Mouse (Mus musculus): Measurements from ENCODE around the gene Cds2.
"Not testable (repeated sequence)": the region's sequence is repeated elsewhere in the genome, so short reads cannot be mapped to it uniquely, and the experiment has no call there.

The Cds2 gene

DNA sequence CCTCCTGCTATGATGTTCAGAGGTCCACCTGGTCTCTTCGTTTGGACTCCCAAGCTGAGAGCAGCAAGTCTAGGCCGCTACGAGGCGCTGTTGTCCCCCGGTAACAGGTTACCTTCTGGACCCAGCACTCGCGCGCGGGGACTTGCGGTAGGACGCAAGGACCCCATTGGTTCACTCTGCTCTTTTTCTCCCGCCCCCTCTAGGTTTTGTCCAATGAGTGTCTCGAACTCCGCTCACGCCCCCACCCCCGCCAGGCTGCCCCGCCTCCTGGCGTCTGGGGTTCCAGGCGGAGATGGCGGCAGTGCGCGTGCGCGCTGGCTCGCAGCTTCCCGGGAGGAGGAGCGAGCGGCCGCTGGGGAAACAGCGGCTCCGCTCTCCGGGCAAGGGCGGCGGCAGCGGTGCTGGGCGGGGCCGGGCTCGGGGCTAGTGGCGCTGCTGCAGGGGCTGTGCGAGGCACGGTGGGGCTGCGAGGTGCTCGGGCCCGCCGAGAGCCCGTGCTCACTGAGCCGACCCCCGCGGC lies at the start of gene Cds2:
Gene Cds2, plus strand, starts transcription at position 270 of the 520 bp plus-strand sequence.
- peak; percentile 96 for ATAC-seq (ENCODE audit: low TSS enrichment)

DNA sequence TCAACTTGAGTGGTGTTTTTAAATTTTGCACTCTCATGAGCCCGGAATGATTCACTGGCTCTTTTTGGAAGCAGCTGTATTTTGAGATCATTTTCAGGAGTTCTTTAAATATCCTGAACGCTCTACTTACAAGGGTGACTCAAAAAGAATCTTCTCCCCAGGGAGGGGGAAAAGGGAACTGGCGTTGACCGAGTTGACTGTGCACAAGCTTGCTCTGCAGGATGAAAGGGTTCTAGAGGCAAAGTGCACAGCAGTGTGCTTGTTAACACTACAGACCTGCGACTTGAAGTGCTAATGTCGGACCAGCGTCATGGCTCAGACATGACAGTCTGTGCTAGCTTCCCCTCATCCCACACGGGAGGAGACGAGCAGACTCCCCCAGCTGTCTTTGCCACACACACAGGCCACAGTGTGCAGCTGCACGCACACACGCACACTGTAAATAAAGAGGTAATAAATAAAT lies 41.3 kb upstream of the Cds2 start:
- ATAC-seq (ENCODE audit: low TSS enrichment), result peak; percentile 89

GRCm38 (mm10) chr2:132224359-132224758 lies 38.6 kb upstream of the Cds2 start:
- 0 out of 2 replicates have a peak, but pooled peaks have one; percentile 29 for ATAC-seq (ENCODE audit: low TSS enrichment)

GRCm38 (mm10) chr2:132232413-132232945 lies 30.5 kb upstream of the Cds2 start:
- ATAC-seq (ENCODE audit: low TSS enrichment), result no peak

DNA sequence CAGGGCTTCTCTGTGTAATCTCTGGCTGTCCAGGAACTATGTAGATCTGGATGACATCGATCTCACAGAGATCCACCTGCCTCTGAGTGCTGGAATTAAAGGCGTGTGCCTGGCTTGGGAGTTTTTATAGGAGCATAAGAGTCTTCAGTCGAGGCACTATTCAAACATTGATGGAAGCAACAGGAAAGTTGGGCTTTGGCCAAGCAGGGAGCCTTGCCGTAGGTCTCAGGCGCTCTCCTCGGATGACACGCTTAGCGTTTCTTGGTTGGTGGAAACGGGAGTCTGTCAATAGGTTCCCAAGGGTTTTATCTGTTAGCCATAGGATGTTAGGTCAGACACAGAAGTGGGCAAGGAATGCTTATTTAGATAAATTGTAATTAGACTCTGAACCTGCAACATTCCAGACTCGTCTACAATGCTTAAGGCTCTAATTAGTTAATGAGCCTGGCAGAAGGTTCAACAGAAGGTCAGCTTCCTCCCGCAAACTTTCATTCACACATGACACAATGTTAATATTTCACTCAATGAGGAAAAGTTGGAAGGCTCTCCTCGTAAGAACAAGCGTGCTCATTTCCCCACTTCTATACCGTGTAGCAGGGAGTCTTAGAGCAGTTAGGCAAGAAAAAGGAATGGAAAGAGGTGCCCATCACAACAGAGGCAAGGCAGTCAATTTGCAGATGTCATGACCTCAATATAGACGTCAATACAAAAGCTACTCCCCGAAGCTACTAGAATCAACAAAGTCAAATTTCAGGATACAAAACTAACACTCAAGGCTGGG lies 28.8 kb upstream of the Cds2 start:
- no peak for ATAC-seq (ENCODE audit: low TSS enrichment)

DNA sequence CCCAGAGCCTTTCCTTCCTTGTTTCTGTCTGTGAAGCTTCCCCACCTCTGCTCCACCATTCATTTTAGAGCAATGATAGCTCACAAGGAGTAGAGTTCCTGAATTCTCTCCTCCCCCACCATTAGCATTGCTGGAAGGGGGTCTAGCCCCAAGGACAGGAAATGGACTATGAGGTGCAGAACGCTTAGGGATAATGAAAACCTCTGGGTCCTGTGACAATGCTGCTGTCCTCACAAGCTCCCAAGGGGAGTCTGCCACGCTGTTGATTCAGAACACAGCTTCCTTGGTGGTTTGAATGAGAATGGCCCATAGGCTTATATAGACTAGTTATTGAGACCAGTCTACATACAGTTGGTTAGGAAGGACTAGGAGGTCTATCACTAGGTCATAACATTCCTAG lies 27.7 kb upstream of the Cds2 start:
- no peak for ATAC-seq (ENCODE audit: low TSS enrichment)

GRCm38 (mm10) chr2:132235975-132236374 lies 27.0 kb upstream of the Cds2 start:
- ATAC-seq (ENCODE audit: low TSS enrichment), result no peak

DNA sequence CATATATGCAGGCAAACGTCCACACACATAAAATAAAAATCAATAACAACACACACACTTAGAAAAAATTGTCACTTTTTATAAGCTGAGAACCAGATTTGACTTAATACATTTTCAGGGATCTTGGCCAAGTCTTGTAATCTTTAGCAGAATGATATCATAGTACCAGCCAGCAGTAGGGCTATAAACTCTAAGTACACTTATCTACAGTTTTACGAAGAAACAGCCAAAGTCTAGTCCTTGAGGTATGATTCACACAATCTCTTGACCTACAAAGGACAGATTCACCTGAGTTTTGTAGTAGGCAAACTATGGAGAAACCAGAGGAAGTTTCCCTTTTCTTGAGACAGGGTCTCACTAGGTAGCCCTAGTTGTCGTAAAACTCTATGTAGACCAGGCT lies 23.5 kb upstream of the Cds2 start:
- ATAC-seq (ENCODE audit: low TSS enrichment), result not testable (repeated sequence)

DNA sequence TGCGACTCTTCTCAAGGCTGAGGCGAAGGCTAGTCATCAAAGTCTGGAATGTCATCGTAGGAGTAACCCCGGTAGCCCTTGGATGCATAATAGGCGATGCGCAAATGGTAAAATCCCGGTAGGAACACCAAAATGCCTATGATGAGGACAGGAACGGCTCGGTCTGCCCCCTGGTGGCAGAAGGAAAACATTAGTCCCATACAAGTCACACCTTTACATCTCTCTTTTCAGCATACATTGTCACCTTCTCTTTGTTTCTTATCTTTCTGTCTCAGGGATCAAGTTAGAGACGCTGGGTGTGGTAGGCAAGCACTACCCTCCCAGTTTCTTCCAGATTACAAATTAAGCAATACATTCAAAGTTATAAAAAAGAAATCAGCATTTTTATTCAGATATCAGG lies 22.5 kb upstream of the Cds2 start:
- peak; percentile 82 for ATAC-seq (ENCODE audit: low TSS enrichment)

DNA sequence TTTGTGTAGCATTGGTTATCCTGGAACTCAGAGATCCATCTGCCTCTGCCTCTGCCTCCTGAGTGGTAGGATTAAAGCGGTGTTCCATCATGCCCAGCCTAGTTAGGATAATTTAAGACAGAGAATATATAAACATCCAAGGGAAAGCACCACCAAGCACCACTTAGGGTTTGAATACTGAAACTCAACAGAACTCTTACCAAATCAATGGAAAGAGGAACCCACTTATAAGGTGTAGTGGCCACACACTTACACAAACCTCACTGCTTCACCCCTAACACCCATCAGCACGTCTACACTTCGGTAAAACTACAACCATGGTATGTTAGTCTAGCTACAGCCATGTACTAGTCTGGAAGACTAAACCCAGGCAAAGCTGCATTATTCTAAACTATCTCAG lies 19.6 kb upstream of the Cds2 start:
- ATAC-seq (ENCODE audit: low TSS enrichment), result no peak

DNA sequence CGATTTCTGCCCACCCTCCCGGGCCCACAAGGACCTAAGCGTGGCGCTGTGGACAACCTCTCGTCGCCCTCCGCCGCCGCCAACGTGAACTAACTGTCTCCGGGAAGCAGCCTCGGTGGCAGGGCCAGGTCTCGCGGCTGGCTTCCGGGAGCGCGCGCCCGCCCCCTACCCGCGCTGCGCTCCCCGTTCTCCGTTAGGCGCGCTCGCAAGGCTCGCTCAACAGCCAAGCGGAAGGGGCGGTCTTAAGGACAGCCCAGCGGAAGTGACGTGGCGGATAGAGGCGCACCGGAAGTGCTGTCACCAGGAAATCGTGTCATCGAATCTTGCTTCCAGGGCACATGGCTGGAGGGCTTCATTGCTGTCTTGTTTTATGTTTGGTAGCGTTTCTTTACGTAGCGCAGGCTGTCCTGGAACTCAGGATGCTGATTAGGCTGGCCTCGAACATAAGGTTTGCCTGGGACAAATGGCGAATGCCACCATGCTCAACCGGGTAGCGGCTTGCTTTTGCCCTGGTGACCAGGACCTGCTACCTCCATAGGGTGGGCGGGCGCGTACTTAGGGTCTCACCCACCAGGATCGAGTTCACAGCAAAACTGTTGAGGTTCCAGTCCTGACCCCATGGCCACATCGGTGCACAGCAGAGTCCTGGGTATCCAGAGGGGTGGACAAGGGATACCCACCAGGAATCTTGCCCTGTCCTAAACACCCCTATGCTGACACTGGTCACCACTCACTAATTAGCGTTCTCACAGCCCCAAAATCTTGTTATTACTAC lies 15.2 kb upstream of the Cds2 start, which contains the start of gene Tmem230:
Gene Tmem230, minus strand, starts transcription at position 269 of the 775 bp plus-strand sequence.
- peak; percentile 95 for ATAC-seq (ENCODE audit: low TSS enrichment)

- ATAC-seq (ENCODE audit: low TSS enrichment), result no peak
Observed at GRCm38 (mm10) chr2:132251911-132252310, 11.0 kb upstream of the Cds2 start.

GRCm38 (mm10) chr2:132252542-132253528 lies 10.1 kb upstream of the Cds2 start, which contains the start of gene Pcna:
Gene Pcna, minus strand, starts transcription at chr2:132253314.
- ATAC-seq (ENCODE audit: low TSS enrichment), result peak; percentile 98

- no peak for ATAC-seq (ENCODE audit: low TSS enrichment)
Observed at GRCm38 (mm10) chr2:132253603-132254002, 9.3 kb upstream of the Cds2 start.

DNA sequence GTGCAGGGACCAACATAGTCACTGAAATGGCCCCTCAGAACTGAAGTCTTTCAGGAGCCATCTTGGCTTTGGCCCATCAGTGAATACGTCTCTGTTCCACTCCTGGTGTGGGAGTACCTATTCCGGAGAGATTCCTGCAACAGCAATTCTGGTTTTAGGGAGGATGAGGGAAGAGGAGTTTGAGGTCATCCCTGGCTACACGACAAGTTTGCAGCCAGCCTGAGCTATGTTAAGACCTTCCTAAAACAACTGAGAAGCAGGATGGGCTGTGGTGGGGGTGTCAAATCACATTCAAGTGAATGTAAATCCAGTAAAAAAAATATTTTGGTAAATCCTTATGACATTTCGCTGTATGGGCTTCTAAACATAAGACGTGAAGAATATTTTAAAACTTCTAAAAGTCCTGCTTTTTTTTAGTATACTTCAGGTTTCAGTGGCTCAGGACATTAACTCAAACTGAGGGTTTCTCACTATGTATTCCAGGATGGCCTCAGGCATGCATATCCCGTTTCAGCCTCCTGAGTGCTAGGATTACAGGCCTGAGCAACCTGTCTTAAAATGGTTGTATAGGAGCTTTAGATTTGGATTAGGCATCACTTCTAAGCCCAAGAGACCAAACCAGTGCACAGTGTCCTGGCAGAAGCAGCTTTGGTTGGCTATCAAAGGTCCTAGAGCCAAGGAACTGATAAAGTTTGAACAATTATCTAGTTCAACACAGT lies 5.4 kb upstream of the Cds2 start:
- no peak for ATAC-seq (ENCODE audit: low TSS enrichment)

- ATAC-seq (ENCODE audit: low TSS enrichment), result no peak
Observed at GRCm38 (mm10) chr2:132260601-132261000, 2.3 kb upstream of the Cds2 start.

- ATAC-seq (ENCODE audit: low TSS enrichment), result no peak
Observed at GRCm38 (mm10) chr2:132262175-132262574, 773 bp upstream of the Cds2 start.

DNA sequence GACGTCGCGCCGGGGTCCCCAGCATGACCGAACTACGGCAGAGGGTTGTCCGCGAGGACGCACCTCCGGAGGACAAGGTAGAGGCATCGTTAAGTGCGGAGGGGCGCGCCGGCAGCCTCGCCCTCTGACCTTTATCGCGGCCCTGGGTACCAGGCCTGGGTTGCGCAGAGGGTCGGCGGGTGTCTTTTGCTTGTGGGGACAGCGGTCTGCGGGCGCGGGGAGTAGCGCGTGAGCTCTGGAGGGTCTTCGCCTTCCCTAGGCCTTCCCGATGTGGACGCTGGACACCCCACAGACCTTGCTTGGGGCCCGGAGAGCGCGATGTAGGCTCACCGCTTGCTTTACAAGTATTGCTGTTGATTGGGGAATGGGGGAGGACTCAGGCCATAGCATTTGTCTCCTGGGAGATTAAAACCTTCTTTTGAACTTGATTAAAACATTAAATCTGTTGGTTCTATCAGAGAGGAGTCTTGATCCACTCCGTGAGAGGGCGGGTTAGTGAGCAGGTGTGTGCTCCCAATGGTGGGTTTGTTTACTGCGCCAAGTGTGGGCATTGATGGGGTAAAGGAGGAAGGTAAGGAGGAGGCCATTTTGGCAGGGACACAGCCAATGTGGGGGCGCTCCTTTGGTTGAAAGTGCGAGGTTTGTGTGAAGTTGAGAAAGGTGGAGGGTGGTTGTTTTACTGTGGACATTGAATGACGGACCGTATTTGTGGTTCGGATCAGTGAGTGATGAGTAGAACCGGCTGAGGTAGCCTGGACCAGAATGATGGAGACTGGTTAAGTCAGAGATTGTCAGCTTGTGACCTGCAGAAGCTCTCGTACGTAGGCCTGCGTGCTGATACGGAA lies 695 bp downstream of the Cds2 start:
- ATAC-seq (ENCODE audit: low TSS enrichment), result peak; percentile 42

GRCm38 (mm10) chr2:132264266-132264710 lies 1.3 kb downstream of the Cds2 start:
- ATAC-seq (ENCODE audit: low TSS enrichment), result no peak

Data from frontal cortex, adult (tissue).